Mouse (Mus musculus) mouse embryonic stem cell (cell line): ENCODE measurements around the gene Hoxa1.

Source experiments
- in situ Hi-C, 2 experiments: fragments of 300-500 bp; cut with MboI; formaldehyde crosslinking; loops; 1 replicate in 1 of 2; 3 replicates in 1 of 2; pipeline ENCODE4 v1.14.3; 2019 to 2020; ENCODE audit warnings: low sequenced_read_pairs in 2 of 2, low pct_unique_long_range_greater_than_20kb in 1 of 2, mixed read lengths in 1 of 2; ENCODE audit not compliant: unreplicated experiment in 1 of 2

The Hoxa1 gene

GRCm38 (mm10) chr6:52158276-52159051 is at the start of gene Hoxa1:
Hoxa1 (minus strand) TSS chr6:52158317.
- in situ Hi-C loops, result no loop called here

GRCm38 (mm10) chr6:52207684-52207976 is 49.5 kb upstream of the Hoxa1 start:
- in situ Hi-C loops, result loop anchor here (25.0 kb wide), 2 partner anchors 345 to 1020 kb away; no protein-coding TSS in a partner anchor

- in situ Hi-C loops, result loop anchor here (25.0 kb wide), 2 partner anchors 345 to 1020 kb away; no protein-coding TSS in a partner anchor
Observed at GRCm38 (mm10) chr6:52206882-52207683, 49.0 kb upstream of the Hoxa1 start.

GRCm38 (mm10) chr6:52205638-52206621 is 47.8 kb upstream of the Hoxa1 start:
- in situ Hi-C loops, result loop anchor here (25.0 kb wide), 2 partner anchors 344 to 1019 kb away; no protein-coding TSS in a partner anchor

- in situ Hi-C loops, result loop anchor here (25.0 kb wide), 2 partner anchors 343 to 1018 kb away; no protein-coding TSS in a partner anchor
Observed at GRCm38 (mm10) chr6:52205221-52205620, 47.1 kb upstream of the Hoxa1 start.

GRCm38 (mm10) chr6:52204050-52204752 is 46.1 kb upstream of the Hoxa1 start, which contains the start of gene Hoxa5:
Hoxa5 (minus strand) TSS chr6:52204587.
- in situ Hi-C loops, result loop anchor here (25.0 kb wide), 2 partner anchors 342 to 1017 kb away; no protein-coding TSS in a partner anchor

GRCm38 (mm10) chr6:52203371-52204049 is 45.4 kb upstream of the Hoxa1 start:
- in situ Hi-C loops, result loop anchor here (25.0 kb wide), 2 partner anchors 341 to 1016 kb away; no protein-coding TSS in a partner anchor

GRCm38 (mm10) chr6:52203121-52203370 is 44.9 kb upstream of the Hoxa1 start:
- in situ Hi-C loops, result loop anchor here (25.0 kb wide), 2 partner anchors 341 to 1016 kb away; no protein-coding TSS in a partner anchor

- in situ Hi-C loops, result loop anchor here (25.0 kb wide), 2 partner anchors 340 to 1015 kb away; no protein-coding TSS in a partner anchor
Observed at GRCm38 (mm10) chr6:52202362-52203120, 44.4 kb upstream of the Hoxa1 start.

GRCm38 (mm10) chr6:52201269-52201668 is 43.2 kb upstream of the Hoxa1 start:
- in situ Hi-C loops, result loop anchor here (25.0 kb wide), 2 partner anchors 339 to 1014 kb away; no protein-coding TSS in a partner anchor

- in situ Hi-C loops, result loop anchor here (25.0 kb wide), 2 partner anchors 338 to 1014 kb away; no protein-coding TSS in a partner anchor
Observed at GRCm38 (mm10) chr6:52200751-52201250, 42.7 kb upstream of the Hoxa1 start.

- in situ Hi-C loops, result loop anchor here (25.0 kb wide), 2 partner anchors 338 to 1013 kb away; no protein-coding TSS in a partner anchor
Observed at GRCm38 (mm10) chr6:52200073-52200750, 42.1 kb upstream of the Hoxa1 start.

- in situ Hi-C loops, result no loop called here
Observed at GRCm38 (mm10) chr6:52197271-52197670, 39.2 kb upstream of the Hoxa1 start.

GRCm38 (mm10) chr6:52196811-52197210 is 38.7 kb upstream of the Hoxa1 start:
- in situ Hi-C loops, result no loop called here

- in situ Hi-C loops, result no loop called here
Observed at GRCm38 (mm10) chr6:52194690-52195089, 36.6 kb upstream of the Hoxa1 start.
